Mouse (Mus musculus): ENCODE measurements around the gene Chd1. TPM values are rescaled to one million over a fixed set of nuclear protein-coding genes. Genes with fewer than 3 reads are reported as not detected.
"Not testable (repeated sequence)": the region's sequence is repeated elsewhere in the genome, so short reads cannot be mapped to it uniquely, and the experiment has no call there.

The Chd1 gene
- total and polyA plus RNA-seq, 2 experiments from 2014 or later: 9.7 to 15.3 TPM

GRCm38 (mm10) chr17:15742953-15743352, 38.2 kb downstream of the Chd1 start:
- DNase-seq (ENCODE audit: low spot score) (no peak), ATAC-seq (ENCODE audit: insufficient read depth, low read depth) (no peak)
- Histone ChIP-seq H3K9me3 (replicated peaks; ENCODE audit: control insufficient read depth, low read length) (no peaks in the 10 kb centered on the region), H3K4me1 (ENCODE audit: control insufficient read depth, insufficient read depth) (no peaks in the 10 kb centered on the region), H3K9ac (replicated peaks; ENCODE audit: low read depth, low read length) (no peak overlapping the region), H3K27ac (ENCODE audit: low read depth) (0 out of 2 replicates have a peak overlapping the region, but pooled peaks have one; percentile 41), H3K36me3 (replicated peaks; ENCODE audit: control insufficient read depth, insufficient read depth, low read length) (peaks cover 51% of the 10 kb centered on the region), H3K4me3 (ENCODE audit: low read depth, low read length) (no peak overlapping the region), H3K4me2 (ENCODE audit: low read depth, low read length) (no peak overlapping the region), H3K27me3 (ENCODE audit: control insufficient read depth, insufficient read depth, low read length) (no peaks in the 10 kb centered on the region)
- TF ChIP-seq CTCF (IDR thresholded peaks at IDR 0.05; ENCODE audit: low read depth) (no peak), EP300 (IDR thresholded peaks at IDR 0.05; ENCODE audit: low read depth) (no peak)
- 79% methylated on average over 10 of the region's 10 CpGs for WGBS

- peaks cover 52% of the 10 kb centered on the region for H3K36me3 ChIP-seq (replicated peaks; ENCODE audit: control insufficient read depth, insufficient read depth, low read length)
- ATAC-seq (ENCODE audit: insufficient read depth, low read depth): peak; percentile 53; the same call in 1 of the 2 replicates
- WGBS: 65% methylated on average over 5 of the region's 5 CpGs
- no peaks in the 10 kb centered on the region for H3K27me3 ChIP-seq (ENCODE audit: control insufficient read depth, insufficient read depth, low read length)
- no peaks in the 10 kb centered on the region for H3K9me3 ChIP-seq (replicated peaks; ENCODE audit: control insufficient read depth, low read length)
- 0 out of 2 replicates have a peak overlapping the region, but pooled peaks have one; percentile 53 for H3K27ac ChIP-seq (ENCODE audit: low read depth)
- H3K4me1 ChIP-seq (ENCODE audit: control insufficient read depth, insufficient read depth): no peaks in the 10 kb centered on the region
- DNase-seq (ENCODE audit: low spot score): peak; percentile 29
- H3K4me2 ChIP-seq (ENCODE audit: low read depth, low read length): no peak overlapping the region
- TF ChIP-seq CTCF (IDR thresholded peaks at IDR 0.05; ENCODE audit: low read depth) (no peak), EP300 (IDR thresholded peaks at IDR 0.05; ENCODE audit: low read depth) (no peak)
- no peak overlapping the region for H3K9ac ChIP-seq (replicated peaks; ENCODE audit: low read depth, low read length)
- no peak overlapping the region for H3K4me3 ChIP-seq (ENCODE audit: low read depth, low read length)
Observed at GRCm38 (mm10) chr17:15743379-15743778, 38.6 kb downstream of the Chd1 start.

- WGBS: 80% methylated on average over 11 of the region's 11 CpGs
- TF ChIP-seq CTCF (IDR thresholded peaks at IDR 0.05; ENCODE audit: low read depth) (no peak), EP300 (IDR thresholded peaks at IDR 0.05; ENCODE audit: low read depth) (no peak)
- H3K27me3 ChIP-seq (ENCODE audit: control insufficient read depth, insufficient read depth, low read length): no peaks in the 10 kb centered on the region
- DNase-seq (ENCODE audit: low spot score) (no peak), ATAC-seq (ENCODE audit: insufficient read depth, low read depth) (no peak)
- no peak overlapping the region for H3K4me2 ChIP-seq (ENCODE audit: low read depth, low read length)
- H3K27ac ChIP-seq (ENCODE audit: low read depth): no peak overlapping the region
- no peaks in the 10 kb centered on the region for H3K9me3 ChIP-seq (replicated peaks; ENCODE audit: control insufficient read depth, low read length)
- no peaks in the 10 kb centered on the region for H3K4me1 ChIP-seq (ENCODE audit: control insufficient read depth, insufficient read depth)
- H3K9ac ChIP-seq (replicated peaks; ENCODE audit: low read depth, low read length): no peak overlapping the region
- H3K4me3 ChIP-seq (ENCODE audit: low read depth, low read length): no peak overlapping the region
- peaks cover 64% of the 10 kb centered on the region for H3K36me3 ChIP-seq (replicated peaks; ENCODE audit: control insufficient read depth, insufficient read depth, low read length)
Observed at GRCm38 (mm10) chr17:15746696-15747095, 41.9 kb downstream of the Chd1 start.

GRCm38 (mm10) chr17:15748022-15748421, 43.3 kb downstream of the Chd1 start:
- TF ChIP-seq EP300 (IDR thresholded peaks at IDR 0.05; ENCODE audit: low read depth): no peak
- TF ChIP-seq CTCF (IDR thresholded peaks at IDR 0.05; ENCODE audit: low read depth): no peak
- DNase-seq (ENCODE audit: low spot score): no peak
- H3K4me3 ChIP-seq (ENCODE audit: low read depth, low read length): no peak overlapping the region
- ATAC-seq (ENCODE audit: insufficient read depth, low read depth): no peak
- peaks cover 65% of the 10 kb centered on the region for H3K36me3 ChIP-seq (replicated peaks; ENCODE audit: control insufficient read depth, insufficient read depth, low read length)
- H3K9me3 ChIP-seq (replicated peaks; ENCODE audit: control insufficient read depth, low read length): no peaks in the 10 kb centered on the region
- H3K4me2 ChIP-seq (ENCODE audit: low read depth, low read length): no peak overlapping the region
- H3K9ac ChIP-seq (replicated peaks; ENCODE audit: low read depth, low read length): no peak overlapping the region
- no peaks in the 10 kb centered on the region for H3K27me3 ChIP-seq (ENCODE audit: control insufficient read depth, insufficient read depth, low read length)
- no peak overlapping the region for H3K27ac ChIP-seq (ENCODE audit: low read depth)
- H3K4me1 ChIP-seq (ENCODE audit: control insufficient read depth, insufficient read depth): no peaks in the 10 kb centered on the region
- 88% methylated on average over 6 of the region's 6 CpGs for WGBS

DNA sequence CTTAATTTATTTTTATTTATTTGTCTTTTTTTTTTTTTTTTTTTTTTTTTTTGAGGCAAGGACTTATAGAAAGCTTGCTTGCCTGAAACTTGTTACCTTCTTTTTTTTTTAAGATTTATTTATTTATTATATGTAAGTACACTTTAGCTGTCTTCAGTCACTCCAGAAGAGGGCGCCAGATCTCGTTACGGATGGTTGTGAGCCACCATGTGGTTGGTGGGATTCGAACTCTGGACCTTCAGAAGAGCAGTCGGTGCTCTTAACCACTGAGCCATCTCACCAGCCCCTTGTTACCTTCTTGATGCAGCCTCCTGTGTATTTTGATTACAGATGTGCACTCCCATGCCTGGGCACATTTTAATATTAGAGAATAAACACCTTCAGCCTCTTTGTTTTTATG, 46.5 kb downstream of the Chd1 start:
- WGBS: 85% methylated on average over 5 of the region's 5 CpGs

DNA sequence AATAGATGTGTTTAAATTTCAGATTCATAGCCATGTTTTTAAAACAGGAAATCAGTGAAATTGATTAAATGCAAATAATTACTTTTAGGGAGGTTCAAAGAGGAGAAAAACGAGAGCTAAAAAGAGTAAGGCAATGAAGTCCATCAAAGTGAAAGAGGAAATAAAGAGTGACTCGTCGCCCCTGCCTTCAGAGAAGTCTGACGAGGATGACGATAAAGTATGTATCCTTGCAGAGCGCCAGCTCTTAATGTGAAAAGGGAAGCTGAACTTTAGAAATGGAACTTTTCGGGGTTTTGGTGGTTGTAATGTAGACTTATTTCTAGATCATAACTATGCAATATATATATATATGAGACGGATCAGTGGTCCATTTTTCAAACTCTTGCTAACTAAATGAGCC, 56.4 kb downstream of the Chd1 start:
- Histone ChIP-seq H3K9ac (replicated peaks; ENCODE audit: low read depth, low read length) (no peak overlapping the region), H3K4me2 (ENCODE audit: low read depth, low read length) (no peak overlapping the region), H3K4me1 (ENCODE audit: control insufficient read depth, insufficient read depth) (no peaks in the 10 kb centered on the region), H3K9me3 (replicated peaks; ENCODE audit: control insufficient read depth, low read length) (no peaks in the 10 kb centered on the region), H3K4me3 (ENCODE audit: low read depth, low read length) (no peak overlapping the region), H3K27ac (ENCODE audit: low read depth) (no peak overlapping the region), H3K27me3 (ENCODE audit: control insufficient read depth, insufficient read depth, low read length) (no peaks in the 10 kb centered on the region), H3K36me3 (replicated peaks; ENCODE audit: control insufficient read depth, insufficient read depth, low read length) (peaks cover 79% of the 10 kb centered on the region)
- ATAC-seq (ENCODE audit: insufficient read depth, low read depth) (no peak), DNase-seq (ENCODE audit: low spot score) (no peak)
- WGBS: 84% methylated on average over 8 of the region's 8 CpGs
- TF ChIP-seq EP300 (IDR thresholded peaks at IDR 0.05; ENCODE audit: low read depth): no peak
- TF ChIP-seq CTCF (IDR thresholded peaks at IDR 0.05; ENCODE audit: low read depth): no peak

More for the DNA sequence above, 46.5 kb downstream of the Chd1 start:
- H3K4me1 ChIP-seq (ENCODE audit: control insufficient read depth, insufficient read depth); H3K4me3 ChIP-seq (ENCODE audit: low read depth, low read length); H3K27me3 ChIP-seq (ENCODE audit: control insufficient read depth, insufficient read depth, low read length); H3K9me3 ChIP-seq (replicated peaks; ENCODE audit: control insufficient read depth, low read length); DNase-seq (ENCODE audit: low spot score); H3K4me2 ChIP-seq (ENCODE audit: low read depth, low read length); H3K27ac ChIP-seq (ENCODE audit: low read depth); ATAC-seq (ENCODE audit: insufficient read depth, low read depth); H3K9ac ChIP-seq (replicated peaks; ENCODE audit: low read depth, low read length): not testable (repeated sequence)
- peaks cover 71% of the 10 kb centered on the region for H3K36me3 ChIP-seq (replicated peaks; ENCODE audit: control insufficient read depth, insufficient read depth, low read length)
